Mouse (Mus musculus) cerebellum, adult 8-10 months (tissue): ENCODE data around the gene Tmem131l.

Experiments
- DNase-seq: peaks from one replicate; pipeline ENCODE4 v3.0.0; 2022

Gene Tmem131l

GRCm38 (mm10) chr3:84039646-84040475 lies at the start of gene Tmem131l:
TSS of gene Tmem131l (minus strand) at chr3:84040175.
- peak; percentile 65 for DNase-seq

- DNase-seq: no peak
Observed at GRCm38 (mm10) chr3:84086921-84087320, 46.9 kb upstream of the Tmem131l start.

DNA sequence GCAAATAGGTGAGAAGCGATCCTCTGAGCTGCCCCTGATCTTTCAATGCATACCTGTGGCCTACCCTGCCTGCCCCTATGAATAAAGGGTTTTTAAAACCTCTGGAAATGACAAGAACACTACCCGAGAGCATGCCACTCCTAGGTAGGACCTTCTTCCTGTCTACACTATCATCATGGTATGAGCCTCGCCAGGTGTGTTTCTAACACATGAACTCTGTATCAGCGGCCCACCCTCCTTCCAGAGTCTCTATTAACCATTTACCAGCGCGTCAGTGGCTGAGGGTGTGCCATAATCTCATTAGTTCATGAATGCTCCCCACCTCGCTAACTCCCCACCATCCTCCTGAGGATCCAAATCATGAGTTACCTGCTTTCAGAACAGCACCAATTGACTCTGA lies 46.4 kb upstream of the Tmem131l start:
- no peak for DNase-seq

DNA sequence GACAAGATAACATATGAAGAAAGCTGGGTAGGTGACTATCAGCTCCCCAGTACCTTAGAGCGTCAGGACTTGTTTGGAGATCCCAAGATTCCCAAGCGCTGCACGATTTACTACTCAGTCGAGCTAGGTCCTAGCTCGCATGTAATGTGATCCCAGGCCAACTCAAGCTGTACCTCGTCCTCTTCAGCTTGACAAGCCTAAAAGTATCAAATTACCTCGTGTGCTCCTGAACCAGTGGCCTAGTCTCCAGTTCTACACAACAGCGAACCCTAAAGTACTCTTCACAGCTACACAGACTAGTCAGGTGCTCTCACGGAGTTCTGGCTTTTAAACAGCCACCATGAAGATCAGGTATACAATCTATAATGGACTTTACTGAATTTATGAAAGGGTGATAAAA lies 45.5 kb upstream of the Tmem131l start:
- no peak for DNase-seq

DNA sequence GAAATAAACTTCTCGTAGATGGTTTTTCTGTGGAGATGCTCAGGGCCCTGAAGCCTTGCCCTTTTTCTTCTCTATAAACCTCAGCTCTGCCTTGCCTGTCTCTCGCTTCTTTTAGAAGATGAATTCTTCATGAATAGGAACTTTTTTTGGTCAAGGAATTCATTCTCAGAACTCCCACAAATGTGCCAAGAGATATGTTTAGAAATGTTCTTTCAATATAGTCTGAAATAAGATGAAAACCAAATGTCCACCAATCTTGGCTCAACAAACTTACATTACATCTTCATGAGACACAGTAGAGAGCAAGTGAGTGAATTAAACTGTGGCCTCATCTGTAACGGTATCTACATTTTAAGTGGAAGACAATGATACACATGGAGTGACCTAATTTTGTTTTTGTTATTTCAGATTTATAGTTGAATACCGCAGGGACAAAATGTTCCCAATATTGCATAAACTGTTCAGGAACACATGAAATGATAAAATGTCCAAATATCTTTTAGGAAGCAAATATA lies 41.3 kb upstream of the Tmem131l start:
- no peak for DNase-seq

DNA sequence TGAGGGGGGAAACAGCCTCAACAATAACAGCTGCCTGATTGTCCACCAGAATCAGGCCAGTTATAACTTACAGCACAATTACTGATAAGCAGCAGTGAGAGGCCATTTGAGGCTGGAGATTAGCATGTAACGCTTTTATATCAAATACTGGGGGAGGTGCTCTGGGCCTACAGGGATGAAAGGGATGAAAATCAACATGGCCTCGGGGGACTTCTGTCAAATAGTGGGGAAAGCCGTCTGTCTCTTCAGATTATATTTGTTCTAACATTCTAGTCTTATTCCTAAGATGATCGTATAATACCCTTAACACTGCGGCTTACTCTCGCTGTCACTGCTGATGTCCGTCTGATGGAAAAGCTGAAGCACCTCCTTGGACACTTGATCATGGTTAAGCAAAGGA lies 40.1 kb upstream of the Tmem131l start:
- no peak for DNase-seq

DNA sequence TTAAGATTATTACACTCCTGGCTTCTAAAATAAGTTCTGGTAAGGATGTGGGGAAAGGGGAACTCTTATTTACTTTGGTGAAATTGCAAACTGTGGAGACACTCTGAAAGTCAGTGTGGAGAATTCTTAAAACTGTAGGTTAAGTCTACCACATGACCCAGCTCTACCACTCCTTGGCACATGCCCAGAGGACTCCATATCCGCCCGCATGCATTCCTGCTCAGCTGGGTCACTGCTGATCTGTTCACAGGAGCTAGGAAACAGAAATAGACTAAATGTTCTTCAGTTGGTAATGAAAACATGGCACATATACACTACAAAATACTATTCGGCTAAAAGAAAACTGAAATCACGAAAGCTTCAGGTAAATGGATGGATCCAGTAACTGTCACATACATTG lies 37.5 kb upstream of the Tmem131l start:
- no peak for DNase-seq

GRCm38 (mm10) chr3:84076543-84077332 lies 36.8 kb upstream of the Tmem131l start:
- no peak for DNase-seq

DNA sequence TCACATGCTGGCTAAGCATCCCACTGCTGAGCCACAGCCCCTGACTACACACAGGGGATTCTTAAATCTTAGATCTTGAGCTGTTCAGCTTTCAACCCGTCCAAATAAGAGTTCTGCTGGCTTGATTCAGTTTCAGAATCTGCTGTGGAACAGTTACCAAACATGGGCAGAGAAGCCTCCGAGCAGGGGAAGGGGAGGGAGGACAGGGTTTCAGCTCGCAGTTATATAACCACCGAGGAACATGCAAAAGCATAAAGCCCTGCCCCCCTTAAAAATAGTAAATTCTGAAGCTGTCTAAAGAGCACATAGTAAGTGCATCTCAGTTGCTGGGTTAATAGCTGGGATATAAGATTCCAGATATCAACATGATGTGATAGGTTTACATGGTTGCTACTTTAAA lies 35.5 kb upstream of the Tmem131l start:
- no peak for DNase-seq

DNA sequence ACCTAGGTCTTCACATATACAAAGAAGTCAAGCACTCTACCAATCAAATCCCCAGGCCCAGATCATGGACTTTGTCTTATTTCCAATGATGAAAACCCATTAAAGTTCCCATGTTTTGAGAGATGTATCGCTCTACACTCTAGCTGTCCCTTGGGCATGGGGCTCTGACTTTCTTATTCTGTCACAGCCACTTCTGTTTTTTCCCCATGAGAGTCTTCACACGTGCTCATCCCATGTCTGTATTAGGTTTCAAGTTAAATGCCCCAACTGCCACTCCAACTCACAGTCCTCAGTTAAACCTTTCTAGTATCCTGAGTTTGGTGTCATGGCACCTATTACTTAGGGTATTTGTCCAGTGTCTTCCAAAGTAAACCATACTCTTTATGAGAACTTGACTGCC lies 34.8 kb upstream of the Tmem131l start:
- no peak for DNase-seq

DNA sequence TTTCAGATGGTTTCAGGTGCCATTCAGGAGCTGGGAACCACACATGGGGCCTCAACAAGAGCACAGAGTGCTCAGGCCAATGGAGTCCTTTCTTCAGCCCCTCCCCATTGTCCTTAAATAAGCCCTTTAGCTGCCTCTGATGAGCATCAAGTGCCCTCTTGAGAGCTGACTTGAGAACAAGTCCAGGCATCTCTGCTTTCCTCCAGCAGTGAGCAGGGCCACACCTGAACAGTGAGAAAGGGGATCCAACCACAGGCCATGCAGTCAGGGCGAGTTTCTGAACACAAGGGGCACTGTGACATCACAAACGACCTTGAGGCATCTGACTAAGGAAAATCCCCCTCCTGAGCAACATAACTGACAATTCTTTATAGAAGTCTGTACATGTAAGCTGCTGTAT lies 31.7 kb upstream of the Tmem131l start:
- no peak for DNase-seq

- DNase-seq: no peak
Observed at GRCm38 (mm10) chr3:84070811-84071210, 30.8 kb upstream of the Tmem131l start.

GRCm38 (mm10) chr3:84068831-84069709 lies 29.1 kb upstream of the Tmem131l start:
- no peak for DNase-seq

DNA sequence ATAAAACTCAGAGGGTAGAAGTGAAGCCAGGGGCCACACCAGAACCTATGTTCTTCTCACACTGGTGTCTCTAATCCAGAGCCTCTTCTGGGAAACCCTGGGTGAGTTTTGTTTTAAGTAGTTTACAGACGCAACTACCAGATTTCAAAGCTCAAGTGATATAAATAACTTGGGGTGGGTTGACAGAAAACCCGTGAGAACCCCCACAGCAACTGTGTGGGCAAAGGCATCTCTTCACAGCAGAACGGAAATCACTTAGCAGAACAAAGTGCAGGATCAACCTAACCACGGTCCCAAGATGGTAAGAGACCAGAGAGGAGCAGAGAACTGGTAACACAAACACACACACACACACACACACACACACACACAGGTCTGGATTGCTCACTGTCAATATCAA lies 25.9 kb upstream of the Tmem131l start:
- DNase-seq: no peak

DNA sequence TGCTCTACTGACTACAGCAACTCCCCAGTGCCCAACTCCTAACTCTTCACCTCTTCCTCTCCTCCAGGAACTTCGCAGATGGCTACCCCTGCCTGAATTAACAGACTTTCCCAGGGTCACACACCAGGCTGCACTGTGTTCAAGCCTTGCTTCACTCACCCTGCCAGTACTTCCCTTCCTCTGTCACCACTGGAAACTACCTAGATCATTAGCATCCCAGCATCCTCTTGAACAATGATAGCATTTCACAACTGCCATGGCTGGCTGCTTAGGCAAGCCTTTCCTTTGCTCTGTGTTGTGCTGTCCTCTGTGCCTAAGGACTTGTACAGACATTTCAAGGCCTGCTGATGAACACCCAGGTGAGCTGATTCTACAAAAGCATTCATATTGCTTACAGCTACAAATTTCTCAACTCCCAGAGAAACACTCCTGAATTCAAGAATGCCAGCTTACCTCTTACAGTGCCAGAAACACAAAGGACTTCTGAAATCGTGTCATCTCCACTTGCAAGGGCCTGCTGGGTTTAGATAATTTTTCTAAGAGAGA lies 23.5 kb upstream of the Tmem131l start:
- DNase-seq: no peak

- DNase-seq: no peak
Observed at GRCm38 (mm10) chr3:84061523-84062453, 21.8 kb upstream of the Tmem131l start.

DNA sequence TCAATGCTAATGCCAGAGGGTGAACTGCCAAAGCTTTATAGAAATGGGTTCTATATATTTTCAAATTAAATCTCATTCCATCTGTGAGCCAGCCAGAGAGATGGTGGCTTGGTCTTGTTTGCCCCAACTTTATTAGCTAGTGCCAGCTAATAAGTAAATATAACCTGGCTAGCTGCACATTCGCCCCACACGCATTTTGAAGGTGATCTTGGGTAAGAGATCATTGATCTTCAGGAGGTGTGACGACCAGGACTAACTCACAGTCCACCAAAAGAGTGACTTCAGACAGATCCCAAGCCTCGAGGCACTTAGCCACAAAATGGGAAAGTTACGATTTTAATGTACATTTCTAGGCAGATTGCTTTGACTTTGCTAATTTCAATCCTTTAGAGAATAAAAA lies 21.0 kb upstream of the Tmem131l start:
- DNase-seq: no peak

DNA sequence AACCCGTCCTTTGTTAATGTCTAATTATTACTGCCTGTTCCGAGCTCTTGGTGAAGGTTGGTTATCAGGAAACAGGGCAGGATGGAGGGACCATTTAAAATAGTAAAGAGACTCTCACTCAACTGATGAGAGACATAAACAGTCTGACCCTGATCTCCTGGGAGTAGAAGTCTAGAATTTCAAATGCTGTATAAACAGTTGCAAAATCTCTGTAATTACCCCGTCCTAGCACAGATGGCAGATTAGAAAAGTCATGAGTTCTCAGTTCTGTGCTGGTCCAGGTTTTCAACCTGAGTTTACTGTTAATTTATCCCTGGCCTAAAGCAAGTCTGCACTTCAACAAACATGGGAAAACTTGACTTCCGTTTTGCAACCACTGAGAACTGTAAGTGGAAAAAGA lies 20.2 kb upstream of the Tmem131l start:
- DNase-seq: no peak

GRCm38 (mm10) chr3:84059676-84060075 lies 19.7 kb upstream of the Tmem131l start:
- DNase-seq: no peak

DNA sequence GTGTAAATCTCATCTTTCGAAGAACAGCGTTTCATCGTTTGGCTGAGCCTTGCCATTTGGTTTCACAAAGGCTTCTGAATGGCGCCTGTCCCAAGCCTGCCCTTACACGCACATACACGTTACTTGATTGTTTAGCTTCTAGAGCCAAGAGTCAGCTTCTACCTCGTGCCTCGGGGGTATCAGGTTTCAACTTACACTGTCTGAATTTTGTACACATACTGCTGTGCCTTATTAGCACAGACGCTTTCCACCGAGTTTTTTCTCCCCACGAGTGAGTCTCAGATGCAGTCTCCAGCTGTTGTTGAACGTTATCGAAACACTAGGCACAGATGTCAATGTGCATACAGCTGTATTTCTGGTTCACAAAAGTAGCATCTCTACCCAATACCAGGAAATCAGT lies 19.3 kb upstream of the Tmem131l start:
- DNase-seq: no peak

DNA sequence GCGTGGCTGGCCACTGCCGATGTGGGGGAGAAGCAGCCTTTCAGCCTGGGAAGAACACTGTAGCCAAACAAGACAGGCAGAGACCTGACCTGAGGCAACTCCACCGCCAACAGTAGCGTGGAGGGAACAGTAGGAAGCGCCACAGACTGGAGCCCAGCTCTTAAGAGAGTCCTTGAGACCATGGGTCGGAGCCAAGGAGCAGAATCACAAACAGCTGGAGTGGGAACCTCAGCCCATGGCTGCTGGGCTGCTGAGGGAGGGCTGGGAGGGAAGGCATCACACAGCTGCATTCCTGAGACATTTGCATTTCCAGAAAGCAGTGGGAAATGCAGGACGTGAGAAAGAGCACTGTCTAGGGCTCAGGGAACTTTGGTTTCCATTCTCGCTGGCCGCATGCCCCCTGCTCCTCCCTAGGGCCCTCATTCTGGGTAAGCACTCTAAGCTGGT lies 8.8 kb upstream of the Tmem131l start:
- DNase-seq: no peak
